Mouse (Mus musculus): Measurements from ENCODE around the gene Dctn2. TPM values are rescaled to one million over a fixed set of nuclear protein-coding genes. Genes with fewer than 3 reads are reported as not detected.

The Dctn2 gene
- total and polyA plus RNA-seq, 3 experiments: 240 to 297 TPM; not detected in 1

DNA sequence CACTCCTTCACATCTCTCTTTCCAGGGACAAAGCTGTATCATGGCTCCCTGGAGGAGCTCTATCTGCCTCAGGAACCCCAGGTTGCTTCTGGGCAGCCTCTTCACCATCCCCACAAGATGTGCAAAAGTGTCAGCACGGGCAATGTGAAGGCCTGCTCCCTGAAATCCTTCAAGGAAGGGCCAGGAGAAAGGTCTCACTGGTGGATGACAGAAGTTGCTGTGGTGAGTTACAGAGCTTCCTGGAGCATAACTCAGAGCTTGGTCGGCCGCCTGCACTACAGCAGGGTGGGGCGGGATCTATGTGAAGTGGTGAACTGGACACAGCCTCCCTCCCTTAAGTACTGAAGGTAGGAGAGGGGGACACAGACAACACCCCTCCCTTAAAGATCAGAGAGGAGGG, 56.5 kb downstream of the Dctn2 start:
- TF ChIP-seq ZMIZ1 (IDR thresholded peaks at IDR 0.05; ENCODE audit: low read depth, low read length) (no peak), MXI1 (IDR thresholded peaks at IDR 0.05; ENCODE audit: low read depth, low read length) (no peak), MAFK (IDR thresholded peaks at IDR 0.05; ENCODE audit: borderline replicate concordance, low read depth, low read length) (no peak), POLR2AphosphoS2 (IDR thresholded peaks at IDR 0.05; ENCODE audit: low read length) (no peak), ZC3H11A (IDR thresholded peaks at IDR 0.05; ENCODE audit: low read depth, low read length) (no peak), TAL1 (IDR thresholded peaks at IDR 0.05; ENCODE audit: low read length) (no peak), ELF1 (IDR thresholded peaks at IDR 0.05; ENCODE audit: low read depth, low read length) (no peak), USF2 (IDR thresholded peaks at IDR 0.05; ENCODE audit: borderline replicate concordance in 1 of 2, insufficient read depth in 1 of 2, low read depth in 1 of 2, low read length in 2 of 2) (no peak), KAT2A (conservative IDR thresholded peaks at IDR 0.05; ENCODE audit: low read depth, low read length) (no peak), MAX (IDR thresholded peaks at IDR 0.05; ENCODE audit: low read length) (no peak), RAD21 (IDR thresholded peaks at IDR 0.05; ENCODE audit: low read depth, low read length) (no peak), JUND (IDR thresholded peaks at IDR 0.05; ENCODE audit: low read depth, low read length) (no peak), UBTF (IDR thresholded peaks at IDR 0.05; ENCODE audit: borderline replicate concordance, insufficient read depth, low read depth, low read length) (no peak), GABPA (IDR thresholded peaks at IDR 0.05; ENCODE audit: low read depth, low read length) (no peak), SIN3A (IDR thresholded peaks at IDR 0.05; ENCODE audit: low read length) (no peak), MYB (IDR thresholded peaks at IDR 0.05; ENCODE audit: low read depth, low read length) (no peak), NRF1 (IDR thresholded peaks at IDR 0.05; ENCODE audit: insufficient read depth, low read depth, low read length, poor library complexity, severe bottlenecking) (no peak)
- peaks cover 0 to 14% of the 10 kb centered on the region in 2 experiments; a peak in 2 of 4 replicates for H3K36me3 ChIP-seq (ENCODE audit: control insufficient read depth in 1 of 2, insufficient read depth in 2 of 2, low read length in 2 of 2)
- H3K27me3 ChIP-seq (ENCODE audit: control insufficient read depth in 1 of 2, insufficient read depth in 2 of 2, low read length in 2 of 2): no peaks in the 10 kb centered on the region
- H3K9me3 ChIP-seq (replicated peaks; ENCODE audit: insufficient read depth, low read length): no peaks in the 10 kb centered on the region
- peaks cover 14 to 22% of the 10 kb centered on the region in 2 experiments for H3K4me1 ChIP-seq (ENCODE audit: control insufficient read depth in 1 of 2, insufficient read depth in 2 of 2, low read length in 2 of 2)
- H3K79me2 ChIP-seq (ENCODE audit: control insufficient read depth, insufficient read depth, low read length, poor library complexity): peaks cover 2% of the 10 kb centered on the region; the same call in 1 of the 2 replicates
- H3K9ac ChIP-seq (ENCODE audit: control insufficient read depth, low read depth, low read length, poor library complexity, severe bottlenecking): peak overlapping the region; percentile 71
- peak overlapping the region; percentile 64 for H3K27ac ChIP-seq (ENCODE audit: control insufficient read depth, low read depth, low read length)
- peak overlapping the region in 1 of 2 experiments; percentile 53; a peak in 1 of 4 replicates for H3K4me3 ChIP-seq (ENCODE audit: control insufficient read depth in 1 of 2, insufficient read depth in 1 of 2, low read depth in 2 of 2, low read length in 2 of 2)
- no peak for DNase-seq (ENCODE audit: low read depth, low spot score)

DNA sequence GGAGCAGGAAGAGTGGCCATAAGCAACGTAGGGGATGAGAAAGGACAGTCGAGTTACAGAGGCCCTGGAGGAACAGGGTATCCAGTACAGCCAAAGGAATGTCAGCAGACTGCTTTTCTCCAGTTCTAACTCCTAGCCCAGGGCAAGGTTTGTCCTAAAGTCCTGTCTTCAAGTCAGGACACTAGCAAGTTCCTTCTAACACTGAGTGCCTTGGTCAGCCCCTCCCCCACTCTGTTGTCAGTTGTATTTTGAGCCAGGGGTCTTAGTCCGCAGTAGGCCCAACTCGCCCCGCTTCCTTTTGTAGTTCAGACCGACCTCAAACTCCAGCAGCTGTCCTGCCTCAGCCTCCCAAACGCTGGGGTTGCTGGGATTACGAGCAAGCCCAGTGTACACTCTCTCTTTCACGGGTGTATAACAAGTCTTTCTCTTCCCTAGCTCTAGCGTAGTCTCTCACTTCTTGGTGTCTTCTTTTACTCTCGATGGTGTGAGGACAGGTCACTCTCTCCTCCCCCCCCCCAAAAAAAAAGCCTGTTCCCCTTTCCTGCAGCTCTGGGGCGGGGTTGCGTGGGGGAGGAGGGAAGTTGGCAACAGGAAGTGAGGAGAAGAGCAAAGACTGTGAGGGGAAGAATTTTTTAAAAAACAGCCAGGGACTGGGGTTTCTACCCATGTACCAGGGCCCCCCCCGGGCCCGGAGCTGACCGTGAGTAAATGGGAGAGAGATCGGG, 57.1 kb downstream of the Dctn2 start:
- peak overlapping the region; percentile 71 for H3K9ac ChIP-seq (ENCODE audit: control insufficient read depth, low read depth, low read length, poor library complexity, severe bottlenecking)
- peak; percentile 85 for DNase-seq (ENCODE audit: low read depth, low spot score)
- no peaks in the 10 kb centered on the region for H3K27me3 ChIP-seq (ENCODE audit: control insufficient read depth in 1 of 2, insufficient read depth in 2 of 2, low read length in 2 of 2)
- peaks cover 2% of the 10 kb centered on the region; the same call in 1 of the 2 replicates for H3K79me2 ChIP-seq (ENCODE audit: control insufficient read depth, insufficient read depth, low read length, poor library complexity)
- peaks cover 11 to 19% of the 10 kb centered on the region in 2 experiments for H3K4me1 ChIP-seq (ENCODE audit: control insufficient read depth in 1 of 2, insufficient read depth in 2 of 2, low read length in 2 of 2)
- peak overlapping the region; percentile 64 for H3K27ac ChIP-seq (ENCODE audit: control insufficient read depth, low read depth, low read length)
- no peaks in the 10 kb centered on the region for H3K9me3 ChIP-seq (replicated peaks; ENCODE audit: insufficient read depth, low read length)
- peaks cover 0 to 11% of the 10 kb centered on the region in 2 experiments; a peak in 2 of 4 replicates for H3K36me3 ChIP-seq (ENCODE audit: control insufficient read depth in 1 of 2, insufficient read depth in 2 of 2, low read length in 2 of 2)
- H3K4me3 ChIP-seq (ENCODE audit: control insufficient read depth in 1 of 2, insufficient read depth in 1 of 2, low read depth in 2 of 2, low read length in 2 of 2): peak overlapping the region; percentile 53 to 89
- peak; percentile 78 for TF ChIP-seq ELF1 (IDR thresholded peaks at IDR 0.05; ENCODE audit: low read depth, low read length)
- peak; percentile 29; the same call in 1 of the 2 replicates for TF ChIP-seq CHD2 (IDR thresholded peaks at IDR 0.05; ENCODE audit: low read length)
- no peak for TF ChIP-seq RCOR1 (IDR thresholded peaks at IDR 0.05; ENCODE audit: low read depth, low read length)
- TF ChIP-seq ZC3H11A (IDR thresholded peaks at IDR 0.05; ENCODE audit: low read depth, low read length): no peak
- TF ChIP-seq TCF12 (IDR thresholded peaks at IDR 0.05; ENCODE audit: low read depth, low read length): 0 out of 2 replicates have a peak, but pooled peaks have one; percentile 8
- peak; percentile 62; the same call in 1 of the 2 replicates for TF ChIP-seq HCFC1 (IDR thresholded peaks at IDR 0.05; ENCODE audit: low read depth, low read length)
- peak in 1 of 2 experiments; percentile 58; a peak in 2 of 4 replicates for TF ChIP-seq POLR2A (IDR thresholded peaks at IDR 0.05; ENCODE audit: control insufficient read depth in 1 of 2, insufficient read depth in 1 of 2, low read depth in 1 of 2, low read length in 2 of 2, poor library complexity in 1 of 2)
- TF ChIP-seq MEF2A (IDR thresholded peaks at IDR 0.05; ENCODE audit: extremely low read depth, insufficient replicate concordance, low read depth, low read length, poor library complexity, severe bottlenecking): no peak
- no peak for TF ChIP-seq POLR2AphosphoS2 (IDR thresholded peaks at IDR 0.05; ENCODE audit: low read length)
- TF ChIP-seq ETS1 (IDR thresholded peaks at IDR 0.05; ENCODE audit: low read depth, low read length): 0 out of 2 replicates have a peak, but pooled peaks have one; percentile 45
- TF ChIP-seq BHLHE40 (IDR thresholded peaks at IDR 0.05; ENCODE audit: borderline replicate concordance, low read depth, low read length): 0 out of 2 replicates have a peak, but pooled peaks have one; percentile 19
- no peak for TF ChIP-seq MAX (IDR thresholded peaks at IDR 0.05; ENCODE audit: low read length)
- TF ChIP-seq USF2 (IDR thresholded peaks at IDR 0.05; ENCODE audit: borderline replicate concordance in 1 of 2, insufficient read depth in 1 of 2, low read depth in 1 of 2, low read length in 2 of 2): no peak
- no peak for TF ChIP-seq KAT2A (conservative IDR thresholded peaks at IDR 0.05; ENCODE audit: low read depth, low read length)
- no peak for TF ChIP-seq USF1 (IDR thresholded peaks at IDR 0.05; ENCODE audit: low read depth, low read length)
- TF ChIP-seq TAL1 (IDR thresholded peaks at IDR 0.05; ENCODE audit: low read length): no peak
- no peak for TF ChIP-seq MYB (IDR thresholded peaks at IDR 0.05; ENCODE audit: low read depth, low read length)
- peak; percentile 60; the same call in 1 of the 2 replicates for TF ChIP-seq MXI1 (IDR thresholded peaks at IDR 0.05; ENCODE audit: low read depth, low read length)
- TF ChIP-seq SIN3A (IDR thresholded peaks at IDR 0.05; ENCODE audit: low read length): peak; percentile 67
- TF ChIP-seq NRF1 (IDR thresholded peaks at IDR 0.05; ENCODE audit: insufficient read depth, low read depth, low read length, poor library complexity, severe bottlenecking): peak; percentile 18; the same call in 1 of the 2 replicates

Measured in MEL (cell line).